Mouse (Mus musculus): ENCODE measurements at regions not wholly inside any gene's neighbourhood (a gene's known extent, or its start where the extent isn't known, plus 50 kb on each side); places are given as distances from the start of the nearest gene placed in this dataset.

DNA sequence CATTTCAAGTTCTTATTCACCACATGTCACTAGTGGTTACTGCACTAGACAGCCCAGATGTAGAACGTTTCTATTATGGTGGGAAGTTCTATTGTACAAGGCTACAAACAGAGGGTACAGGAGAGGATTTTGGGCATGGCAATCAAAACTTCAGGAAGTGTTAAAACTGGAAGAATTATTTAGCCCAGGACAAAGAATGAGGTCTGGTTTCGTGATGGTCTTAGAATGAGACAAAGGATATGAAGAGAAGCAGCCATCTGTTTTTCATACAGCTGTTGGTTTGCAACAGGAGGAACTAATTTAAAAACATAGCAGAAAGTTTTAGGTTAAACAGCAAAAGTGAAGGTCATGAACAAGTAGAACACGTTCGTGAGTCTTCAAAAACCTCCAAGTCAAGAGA, 179.2 kb upstream of the C030005K15Rik start:
- H3K4me2 ChIP-seq (replicated peaks; ENCODE audit: low read depth, low read length): no peak overlapping the region
- no peaks in the 10 kb centered on the region for H3K4me1 ChIP-seq (ENCODE audit: control insufficient read depth, insufficient read depth, low read length)
- no peak overlapping the region for H3K4me3 ChIP-seq (ENCODE audit: low read depth, low read length)
- no peaks in the 10 kb centered on the region for H3K27me3 ChIP-seq (ENCODE audit: control insufficient read depth, insufficient read depth, low read length)
- H3K36me3 ChIP-seq (ENCODE audit: control insufficient read depth, insufficient read depth, low read length): no peaks in the 10 kb centered on the region
- no peak overlapping the region for H3K27ac ChIP-seq (ENCODE audit: low read length)
- 67% methylated on average over 4 of the region's 4 CpGs for WGBS
- H3K9ac ChIP-seq (replicated peaks; ENCODE audit: low read depth, low read length): no peak overlapping the region
- no peak for ATAC-seq (ENCODE audit: insufficient number of reproducible peaks, insufficient read depth, low FRiP score, low read depth)
- no peaks in the 10 kb centered on the region for H3K9me3 ChIP-seq (ENCODE audit: control insufficient read depth, low read depth, low read length)

GRCm38 (mm10) chr10:97925568-97925967, 199.0 kb upstream of the C030005K15Rik start:
- ATAC-seq (ENCODE audit: insufficient number of reproducible peaks, insufficient read depth, low FRiP score, low read depth): no peak
- Histone ChIP-seq H3K27ac (ENCODE audit: low read length) (no peak overlapping the region), H3K4me1 (ENCODE audit: control insufficient read depth, insufficient read depth, low read length) (no peaks in the 10 kb centered on the region), H3K4me3 (ENCODE audit: low read depth, low read length) (no peak overlapping the region), H3K9ac (replicated peaks; ENCODE audit: low read depth, low read length) (no peak overlapping the region), H3K4me2 (replicated peaks; ENCODE audit: low read depth, low read length) (no peak overlapping the region), H3K27me3 (ENCODE audit: control insufficient read depth, insufficient read depth, low read length) (no peaks in the 10 kb centered on the region), H3K9me3 (ENCODE audit: control insufficient read depth, low read depth, low read length) (no peaks in the 10 kb centered on the region), H3K36me3 (ENCODE audit: control insufficient read depth, insufficient read depth, low read length) (no peaks in the 10 kb centered on the region)
- 29% methylated on average over 4 of the region's 4 CpGs for WGBS

DNA sequence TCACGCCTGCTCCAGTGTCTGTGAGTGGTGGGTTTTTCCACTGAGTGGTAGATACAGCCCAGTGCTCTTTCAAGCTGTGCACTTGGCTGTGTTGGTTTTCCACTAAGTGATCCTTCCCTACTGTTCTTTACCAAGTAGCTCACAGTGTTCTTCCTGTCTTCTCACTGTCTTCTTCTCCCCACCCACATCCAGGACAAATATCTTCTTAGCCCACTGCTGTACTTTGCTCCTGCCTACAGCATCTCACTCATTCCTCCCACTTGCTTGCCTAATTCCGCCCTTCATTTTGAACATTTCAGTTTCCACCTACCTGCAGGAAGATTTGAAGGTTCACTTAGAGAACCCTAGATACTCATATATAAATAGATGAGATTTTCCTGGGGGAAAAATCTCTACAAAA, 213.8 kb upstream of the C030005K15Rik start:
- no peaks in the 10 kb centered on the region for H3K4me1 ChIP-seq (ENCODE audit: control insufficient read depth, insufficient read depth, low read length)
- 89% methylated on average over 2 of the region's 2 CpGs for WGBS
- no peak overlapping the region for H3K4me2 ChIP-seq (replicated peaks; ENCODE audit: low read depth, low read length)
- H3K27ac ChIP-seq (ENCODE audit: low read length): no peak overlapping the region
- no peaks in the 10 kb centered on the region for H3K9me3 ChIP-seq (ENCODE audit: control insufficient read depth, low read depth, low read length)
- H3K9ac ChIP-seq (replicated peaks; ENCODE audit: low read depth, low read length): no peak overlapping the region
- no peaks in the 10 kb centered on the region for H3K27me3 ChIP-seq (ENCODE audit: control insufficient read depth, insufficient read depth, low read length)
- H3K36me3 ChIP-seq (ENCODE audit: control insufficient read depth, insufficient read depth, low read length): no peaks in the 10 kb centered on the region
- H3K4me3 ChIP-seq (ENCODE audit: low read depth, low read length): no peak overlapping the region
- no peak for ATAC-seq (ENCODE audit: insufficient number of reproducible peaks, insufficient read depth, low FRiP score, low read depth)

GRCm38 (mm10) chr10:97965881-97966280, 239.3 kb upstream of the C030005K15Rik start:
- Histone ChIP-seq H3K4me1 (ENCODE audit: control insufficient read depth, insufficient read depth, low read length) (no peaks in the 10 kb centered on the region), H3K27ac (ENCODE audit: low read length) (no peak overlapping the region), H3K4me2 (replicated peaks; ENCODE audit: low read depth, low read length) (no peak overlapping the region), H3K4me3 (ENCODE audit: low read depth, low read length) (no peak overlapping the region), H3K9ac (replicated peaks; ENCODE audit: low read depth, low read length) (no peak overlapping the region), H3K9me3 (ENCODE audit: control insufficient read depth, low read depth, low read length) (no peaks in the 10 kb centered on the region), H3K27me3 (ENCODE audit: control insufficient read depth, insufficient read depth, low read length) (no peaks in the 10 kb centered on the region), H3K36me3 (ENCODE audit: control insufficient read depth, insufficient read depth, low read length) (no peaks in the 10 kb centered on the region)
- no peak for ATAC-seq (ENCODE audit: insufficient number of reproducible peaks, insufficient read depth, low FRiP score, low read depth)
- WGBS: 81% methylated on average over 1 of the region's 1 CpGs

DNA sequence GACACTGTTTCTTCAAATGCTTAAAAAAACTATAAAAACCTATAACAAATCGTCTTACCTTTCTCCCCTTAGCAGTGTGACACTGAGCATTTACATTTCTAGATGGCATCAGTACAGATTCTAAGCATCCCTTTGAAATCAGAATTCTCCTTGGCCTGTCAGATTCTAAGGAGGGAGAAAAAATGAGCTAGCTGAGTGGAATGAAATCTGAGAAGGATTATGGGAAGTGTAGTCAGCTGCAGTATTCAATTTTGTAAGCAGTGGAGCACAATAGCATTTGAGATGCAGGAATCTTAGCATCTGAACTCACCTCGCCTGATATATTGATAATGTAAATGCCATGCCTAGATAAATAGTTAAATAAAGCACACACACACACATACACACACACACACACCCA, 240.4 kb upstream of the C030005K15Rik start:
- no peaks in the 10 kb centered on the region for H3K36me3 ChIP-seq (ENCODE audit: control insufficient read depth, insufficient read depth, low read length)
- H3K9me3 ChIP-seq (ENCODE audit: control insufficient read depth, low read depth, low read length): no peaks in the 10 kb centered on the region
- no peak overlapping the region for H3K27ac ChIP-seq (ENCODE audit: low read length)
- H3K27me3 ChIP-seq (ENCODE audit: control insufficient read depth, insufficient read depth, low read length): no peaks in the 10 kb centered on the region
- WGBS: 63% methylated on average over 2 of the region's 2 CpGs
- H3K9ac ChIP-seq (replicated peaks; ENCODE audit: low read depth, low read length): no peak overlapping the region
- no peak overlapping the region for H3K4me3 ChIP-seq (ENCODE audit: low read depth, low read length)
- ATAC-seq (ENCODE audit: insufficient number of reproducible peaks, insufficient read depth, low FRiP score, low read depth): no peak
- H3K4me1 ChIP-seq (ENCODE audit: control insufficient read depth, insufficient read depth, low read length): no peaks in the 10 kb centered on the region
- no peak overlapping the region for H3K4me2 ChIP-seq (replicated peaks; ENCODE audit: low read depth, low read length)

- Histone ChIP-seq H3K4me2 (replicated peaks; ENCODE audit: low read depth, low read length) (no peak overlapping the region), H3K9ac (replicated peaks; ENCODE audit: low read depth, low read length) (no peak overlapping the region), H3K9me3 (ENCODE audit: control insufficient read depth, low read depth, low read length) (no peaks in the 10 kb centered on the region), H3K27me3 (ENCODE audit: control insufficient read depth, insufficient read depth, low read length) (no peaks in the 10 kb centered on the region), H3K27ac (ENCODE audit: low read length) (no peak overlapping the region), H3K4me3 (ENCODE audit: low read depth, low read length) (no peak overlapping the region), H3K4me1 (ENCODE audit: control insufficient read depth, insufficient read depth, low read length) (no peaks in the 10 kb centered on the region), H3K36me3 (ENCODE audit: control insufficient read depth, insufficient read depth, low read length) (no peaks in the 10 kb centered on the region)
- ATAC-seq (ENCODE audit: insufficient number of reproducible peaks, insufficient read depth, low FRiP score, low read depth): no peak
- WGBS: 53% methylated on average over 4 of the region's 4 CpGs
These were observed 280.5 kb upstream of the C030005K15Rik start for GRCm38 (mm10) chr10:98007037-98007436.

GRCm38 (mm10) chr10:98008355-98008754, 281.8 kb upstream of the C030005K15Rik start:
- Histone ChIP-seq H3K4me2 (replicated peaks; ENCODE audit: low read depth, low read length) (no peak overlapping the region), H3K9ac (replicated peaks; ENCODE audit: low read depth, low read length) (no peak overlapping the region), H3K4me1 (ENCODE audit: control insufficient read depth, insufficient read depth, low read length) (no peaks in the 10 kb centered on the region), H3K36me3 (ENCODE audit: control insufficient read depth, insufficient read depth, low read length) (no peaks in the 10 kb centered on the region), H3K9me3 (ENCODE audit: control insufficient read depth, low read depth, low read length) (no peaks in the 10 kb centered on the region), H3K27me3 (ENCODE audit: control insufficient read depth, insufficient read depth, low read length) (no peaks in the 10 kb centered on the region), H3K4me3 (ENCODE audit: low read depth, low read length) (no peak overlapping the region), H3K27ac (ENCODE audit: low read length) (no peak overlapping the region)
- no peak for ATAC-seq (ENCODE audit: insufficient number of reproducible peaks, insufficient read depth, low FRiP score, low read depth)
- WGBS: 29% methylated on average over 1 of the region's 1 CpGs

DNA sequence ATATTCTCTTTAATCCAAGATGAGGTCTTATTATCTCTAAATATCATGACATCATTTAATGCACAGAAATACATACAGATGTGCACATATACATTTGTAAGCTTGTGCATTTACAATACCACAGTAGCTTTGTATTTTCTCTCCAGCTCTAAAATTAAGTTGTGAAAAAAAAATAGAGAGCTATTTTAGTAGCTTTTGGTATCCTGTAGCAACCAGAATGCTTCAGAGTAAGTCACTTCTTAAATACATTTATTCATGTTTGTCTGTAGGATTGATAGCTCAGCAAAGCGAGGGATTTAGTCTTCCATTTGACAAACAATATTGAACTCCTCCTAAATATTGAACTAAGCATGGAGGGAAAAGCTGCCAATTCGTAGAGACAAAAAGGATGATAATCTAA, 286.4 kb upstream of the C030005K15Rik start:
- no peak overlapping the region for H3K4me2 ChIP-seq (replicated peaks; ENCODE audit: low read depth, low read length)
- 73% methylated on average over 2 of the region's 2 CpGs for WGBS
- no peak overlapping the region for H3K4me3 ChIP-seq (ENCODE audit: low read depth, low read length)
- no peaks in the 10 kb centered on the region for H3K27me3 ChIP-seq (ENCODE audit: control insufficient read depth, insufficient read depth, low read length)
- H3K9me3 ChIP-seq (ENCODE audit: control insufficient read depth, low read depth, low read length): no peaks in the 10 kb centered on the region
- no peak for ATAC-seq (ENCODE audit: insufficient number of reproducible peaks, insufficient read depth, low FRiP score, low read depth)
- H3K4me1 ChIP-seq (ENCODE audit: control insufficient read depth, insufficient read depth, low read length): no peaks in the 10 kb centered on the region
- H3K9ac ChIP-seq (replicated peaks; ENCODE audit: low read depth, low read length): no peak overlapping the region
- no peak overlapping the region for H3K27ac ChIP-seq (ENCODE audit: low read length)
- H3K36me3 ChIP-seq (ENCODE audit: control insufficient read depth, insufficient read depth, low read length): no peaks in the 10 kb centered on the region

GRCm38 (mm10) chr10:98014985-98015902, 288.7 kb upstream of the C030005K15Rik start:
- no peaks in the 10 kb centered on the region for H3K27me3 ChIP-seq (ENCODE audit: control insufficient read depth, insufficient read depth, low read length)
- H3K4me1 ChIP-seq (ENCODE audit: control insufficient read depth, insufficient read depth, low read length): no peaks in the 10 kb centered on the region
- ATAC-seq (ENCODE audit: insufficient number of reproducible peaks, insufficient read depth, low FRiP score, low read depth): no peak
- no peak overlapping the region for H3K4me3 ChIP-seq (ENCODE audit: low read depth, low read length)
- H3K4me2 ChIP-seq (replicated peaks; ENCODE audit: low read depth, low read length): no peak overlapping the region
- WGBS: 55% methylated on average over 10 of the region's 10 CpGs
- no peaks in the 10 kb centered on the region for H3K36me3 ChIP-seq (ENCODE audit: control insufficient read depth, insufficient read depth, low read length)
- no peaks in the 10 kb centered on the region for H3K9me3 ChIP-seq (ENCODE audit: control insufficient read depth, low read depth, low read length)
- no peak overlapping the region for H3K9ac ChIP-seq (replicated peaks; ENCODE audit: low read depth, low read length)
- H3K27ac ChIP-seq (ENCODE audit: low read length): no peak overlapping the region
